Mouse (Mus musculus) heart, adult 18-20 months (tissue): ENCODE data around the gene Tnfsf11. TPM values are rescaled to one million over a fixed set of nuclear protein-coding genes. Genes with fewer than 3 reads are reported as not detected.

Source experiments
- DNase-seq, 2 experiments: peaks; one replicate each; pipeline ENCODE4 v3.0.0; 2021 to 2022; ENCODE audit warnings: mixed read lengths in 1 of 2
- long read RNA-seq, 2 experiments: library from polyadenylated mRNA; stranded (forward); transcript quantifications; one replicate each; pipeline ENCODE4 v2.0.0; 2021
- total RNA-seq, 2 experiments: library from RNA; stranded (reverse); gene quantifications; 2 replicates each; pipeline ENCODE4 v1.2.3; 2021

The Tnfsf11 gene
- under 1 TPM in 1 of 2 experiments, not detected in 1; 0.13 TPM for total RNA-seq
- long read RNA-seq, experiment 1 = 0 reads
- long read RNA-seq, experiment 2 = 0 reads

DNA sequence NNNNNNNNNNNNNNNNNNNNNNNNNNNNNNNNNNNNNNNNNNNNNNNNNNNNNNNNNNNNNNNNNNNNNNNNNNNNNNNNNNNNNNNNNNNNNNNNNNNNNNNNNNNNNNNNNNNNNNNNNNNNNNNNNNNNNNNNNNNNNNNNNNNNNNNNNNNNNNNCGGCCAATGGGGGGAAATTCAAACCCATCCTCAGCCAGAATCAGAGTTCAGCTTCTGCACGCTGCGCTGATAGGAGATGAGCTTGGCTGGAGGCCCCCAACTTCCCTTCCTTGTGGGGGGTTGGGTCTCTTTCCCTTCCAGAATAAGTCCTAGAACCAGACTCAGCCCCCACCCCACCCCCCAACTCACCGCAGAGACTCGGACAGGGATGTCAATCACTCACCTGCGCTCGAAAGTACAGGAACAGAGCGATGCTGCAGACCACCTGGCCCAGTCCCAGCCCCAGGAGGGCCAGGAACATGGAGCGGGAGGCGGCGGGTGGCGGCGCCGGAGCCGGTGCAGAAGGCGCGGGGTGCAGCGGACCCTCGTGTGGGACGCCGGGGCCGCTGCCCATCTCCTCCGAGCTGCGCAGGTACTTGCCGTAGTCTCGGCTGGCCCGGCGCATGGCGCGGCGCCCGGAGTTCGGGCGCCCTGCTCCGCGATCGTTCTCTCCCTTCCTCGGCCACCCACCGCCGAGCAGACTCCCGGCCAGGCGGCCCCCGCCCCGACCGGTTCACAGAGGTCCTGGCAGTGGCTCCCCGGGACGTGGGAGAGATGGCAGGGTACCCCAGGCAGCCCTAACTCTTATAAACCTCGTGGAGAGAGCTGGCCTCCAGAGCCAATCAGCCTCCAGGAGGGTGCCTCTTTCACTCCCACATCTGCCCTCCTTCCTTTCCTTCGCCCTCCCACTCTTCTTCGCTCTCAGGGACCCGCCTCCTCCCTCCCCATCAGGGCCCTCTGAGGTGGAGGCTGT lies at the start of gene Tnfsf11:
Tnfsf11 (minus strand) TSS at position 758 of the 952 bp plus-strand sequence.
- no peak for DNase-seq

DNA sequence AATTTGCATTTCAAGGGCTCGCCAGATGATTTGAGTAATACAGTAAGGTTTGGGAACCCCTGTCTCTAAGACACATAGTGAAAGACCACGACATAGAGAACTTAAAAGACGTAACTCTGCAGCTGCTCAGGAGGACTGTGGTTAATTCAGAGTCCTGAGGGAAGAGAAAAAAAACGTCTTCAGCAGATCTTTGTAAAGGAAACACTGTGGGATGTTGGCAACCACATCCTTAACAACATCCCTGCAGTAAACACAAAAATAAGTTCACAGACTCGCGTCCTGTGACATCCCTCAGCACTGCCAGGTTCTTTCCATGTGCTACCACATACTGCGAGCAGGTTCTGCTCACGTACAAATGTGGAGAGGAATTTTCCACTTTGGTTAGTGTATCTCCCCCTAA lies 48.9 kb upstream of the Tnfsf11 start:
- DNase-seq = no peak

DNA sequence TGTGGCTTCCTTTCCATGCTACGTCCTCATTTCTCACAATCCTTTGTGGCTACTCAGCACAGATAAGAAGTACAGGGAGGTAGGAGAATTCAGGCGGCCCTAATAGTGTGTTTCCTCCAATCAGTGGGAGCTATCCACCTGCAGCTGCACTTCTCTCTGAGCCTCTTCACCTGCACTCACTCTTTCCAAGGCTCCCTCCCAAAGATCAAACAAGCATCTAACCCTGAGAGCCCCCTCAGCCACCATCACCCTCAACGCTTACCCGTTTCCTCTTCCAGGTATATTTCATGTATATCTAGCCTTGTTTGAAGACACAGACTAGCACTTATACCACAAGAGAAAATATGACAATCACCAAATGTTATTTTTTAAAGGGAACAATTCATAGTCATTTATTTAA lies 47.5 kb upstream of the Tnfsf11 start:
- DNase-seq = no peak

DNA sequence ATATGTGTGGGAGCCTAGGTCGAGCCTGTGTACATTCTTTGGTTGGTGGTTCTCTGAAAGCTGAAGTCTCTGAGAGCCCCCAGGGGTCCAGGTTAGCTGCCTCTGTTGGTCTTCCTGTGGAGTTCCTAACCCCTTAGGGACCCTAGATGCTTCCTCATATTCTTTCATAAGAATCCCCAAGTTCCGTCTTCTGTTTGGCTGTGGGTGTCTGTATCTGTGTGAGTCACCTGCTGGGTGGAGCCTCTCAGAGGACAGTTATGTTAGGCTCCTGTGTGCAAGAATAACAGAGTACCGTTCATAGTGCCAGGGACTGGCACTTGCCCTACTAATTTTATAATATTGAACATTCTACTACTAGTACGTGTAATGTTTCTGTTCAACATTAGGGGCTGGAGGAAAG lies 45.0 kb upstream of the Tnfsf11 start:
- no peak for DNase-seq

DNA sequence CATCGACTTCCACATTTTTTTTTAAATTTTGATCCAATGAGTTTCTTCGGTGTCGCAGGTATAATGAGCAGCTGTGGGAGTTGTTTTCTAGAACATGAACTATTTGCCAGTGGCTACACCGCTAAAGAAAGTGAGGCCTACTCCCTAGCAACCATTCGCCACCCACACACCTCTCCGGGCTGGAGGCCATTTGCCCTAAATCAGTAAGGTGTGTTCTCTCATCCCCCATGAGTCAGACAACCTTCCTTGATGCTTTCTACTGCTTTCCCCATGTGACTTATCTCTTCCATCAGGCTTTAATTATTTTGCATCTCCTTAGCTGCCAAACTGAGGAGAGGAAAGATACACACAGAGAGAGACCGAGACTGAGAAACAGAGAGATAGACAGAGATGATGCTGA lies 43.7 kb upstream of the Tnfsf11 start:
- DNase-seq = no peak

DNA sequence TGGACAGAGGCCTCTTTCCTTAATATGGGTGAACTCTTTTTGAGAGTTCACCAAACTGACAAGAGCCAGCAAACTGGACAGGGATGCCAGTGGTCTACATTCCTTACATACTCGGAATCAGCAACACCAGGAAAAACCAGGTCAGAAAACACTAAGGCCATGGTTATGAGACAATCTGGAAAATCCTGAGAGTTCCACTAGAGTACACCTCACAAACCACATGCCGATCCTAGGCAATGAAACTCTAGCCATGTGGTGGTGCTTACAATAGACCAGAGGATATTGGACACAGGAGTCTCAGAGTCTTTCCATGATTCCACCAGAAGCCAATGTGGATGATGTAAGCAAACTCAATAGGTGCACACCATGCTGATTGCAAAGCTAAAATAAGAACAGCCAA lies 39.9 kb upstream of the Tnfsf11 start:
- no peak for DNase-seq

DNA sequence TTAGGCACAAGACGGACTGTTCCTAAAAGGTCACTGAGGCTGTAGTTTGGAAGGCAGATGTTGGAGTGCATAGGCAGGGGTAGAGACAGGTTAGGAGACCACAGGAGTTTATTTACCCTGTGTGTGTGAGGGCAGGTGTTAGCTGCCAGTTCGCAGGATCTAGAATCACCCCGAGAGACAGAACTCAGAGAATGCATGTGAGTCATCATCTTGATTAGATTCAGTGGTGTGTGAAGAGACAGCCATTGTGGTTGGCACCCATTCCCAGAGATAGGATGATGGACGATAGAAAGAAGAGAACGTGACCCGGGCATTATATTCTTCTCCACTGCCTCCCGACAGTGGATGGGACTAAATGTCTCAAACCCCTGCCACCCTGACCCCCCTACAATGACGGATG lies 35.2 kb upstream of the Tnfsf11 start:
- DNase-seq = no peak

DNA sequence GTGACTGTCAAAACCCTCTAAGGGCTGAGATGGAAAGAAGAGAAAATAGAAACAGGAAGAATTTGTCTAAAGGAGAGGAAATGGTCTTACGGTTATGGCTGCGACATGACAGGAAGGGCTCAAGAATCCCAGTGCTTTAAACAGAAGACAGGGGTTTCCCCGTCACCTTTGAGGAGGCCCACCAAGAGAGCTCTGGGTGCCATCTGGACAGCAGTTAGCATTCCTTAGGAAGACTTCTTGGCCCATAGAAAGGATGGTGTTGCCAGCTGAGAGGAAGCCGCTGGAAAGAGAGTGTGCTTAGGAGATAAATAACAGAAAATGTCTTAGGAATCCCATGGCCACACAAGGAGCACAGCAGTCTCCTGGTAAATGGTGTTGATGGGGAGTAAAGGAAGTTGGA lies 34.3 kb upstream of the Tnfsf11 start:
- no peak for DNase-seq

DNA sequence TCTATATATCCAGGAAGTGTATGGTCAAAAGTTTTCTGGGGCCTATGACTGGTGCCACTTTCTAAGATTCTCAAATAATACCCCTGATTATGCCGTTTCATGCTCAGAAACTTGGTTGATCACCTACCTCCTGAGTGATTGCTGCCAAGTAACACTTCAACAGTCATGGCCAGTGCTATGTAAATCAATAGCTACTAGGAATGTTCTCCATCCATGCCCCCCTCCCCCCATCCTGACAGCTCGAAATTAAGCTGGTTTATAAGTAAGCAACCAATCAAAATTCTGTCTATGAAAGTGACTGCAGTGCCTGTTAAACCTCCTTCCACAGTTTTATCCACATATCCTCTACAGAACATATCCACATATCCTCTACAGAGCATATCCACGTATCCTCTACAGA lies 25.5 kb upstream of the Tnfsf11 start:
- no peak for DNase-seq

DNA sequence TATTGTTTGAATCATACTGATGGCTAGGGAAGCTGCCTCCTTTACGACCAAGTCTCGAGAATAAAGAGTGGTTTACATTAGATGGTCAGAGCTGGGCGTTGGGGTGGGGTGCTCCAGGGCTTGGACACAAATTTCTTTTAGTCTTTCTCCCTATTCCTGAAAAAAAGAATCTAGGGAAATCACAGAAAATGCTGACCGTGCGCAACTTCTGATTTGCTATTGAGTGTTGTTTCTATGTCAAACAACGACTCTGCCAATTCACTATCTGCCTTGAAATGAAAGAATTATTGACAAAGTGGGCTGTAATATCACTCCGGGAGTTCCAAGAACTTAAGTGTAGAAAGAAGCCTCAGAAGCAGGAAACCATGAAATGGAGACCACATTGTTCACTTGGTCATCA lies 23.5 kb upstream of the Tnfsf11 start:
- no peak for DNase-seq

DNA sequence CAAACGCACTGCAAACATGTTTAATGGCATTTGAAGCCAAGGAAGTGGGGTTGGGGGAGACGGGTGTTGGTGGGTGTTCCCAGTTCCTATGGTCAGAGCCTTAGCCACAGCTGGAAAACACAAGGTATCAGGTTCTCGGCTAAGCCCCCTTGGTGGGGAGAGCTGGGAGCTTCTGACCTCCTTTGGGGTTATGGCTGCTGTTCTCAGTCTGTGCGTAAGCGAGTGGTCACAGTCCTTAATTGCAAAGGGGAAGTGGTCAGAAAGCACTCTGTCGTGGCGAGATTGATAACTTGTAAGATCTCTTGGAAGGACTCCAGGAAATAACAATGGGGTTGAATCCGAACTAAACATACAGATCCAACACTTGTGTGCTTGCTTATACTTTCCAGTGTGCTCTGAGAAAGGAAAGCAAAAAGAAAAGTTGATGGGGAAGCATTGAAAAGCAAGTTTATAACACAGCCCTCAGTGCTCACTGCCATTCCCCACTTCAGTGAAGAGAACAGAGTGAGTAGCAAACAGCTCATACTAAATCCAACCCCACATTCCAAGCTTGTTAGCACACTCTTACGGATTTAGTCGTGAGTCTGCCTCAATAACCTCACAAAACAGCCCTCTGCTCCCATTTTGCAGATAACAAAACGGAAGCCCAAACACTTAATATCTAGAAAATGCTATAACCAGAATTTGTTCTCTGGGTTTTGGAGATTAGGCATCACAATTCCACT lies 22.9 kb upstream of the Tnfsf11 start:
- no peak for DNase-seq

DNA sequence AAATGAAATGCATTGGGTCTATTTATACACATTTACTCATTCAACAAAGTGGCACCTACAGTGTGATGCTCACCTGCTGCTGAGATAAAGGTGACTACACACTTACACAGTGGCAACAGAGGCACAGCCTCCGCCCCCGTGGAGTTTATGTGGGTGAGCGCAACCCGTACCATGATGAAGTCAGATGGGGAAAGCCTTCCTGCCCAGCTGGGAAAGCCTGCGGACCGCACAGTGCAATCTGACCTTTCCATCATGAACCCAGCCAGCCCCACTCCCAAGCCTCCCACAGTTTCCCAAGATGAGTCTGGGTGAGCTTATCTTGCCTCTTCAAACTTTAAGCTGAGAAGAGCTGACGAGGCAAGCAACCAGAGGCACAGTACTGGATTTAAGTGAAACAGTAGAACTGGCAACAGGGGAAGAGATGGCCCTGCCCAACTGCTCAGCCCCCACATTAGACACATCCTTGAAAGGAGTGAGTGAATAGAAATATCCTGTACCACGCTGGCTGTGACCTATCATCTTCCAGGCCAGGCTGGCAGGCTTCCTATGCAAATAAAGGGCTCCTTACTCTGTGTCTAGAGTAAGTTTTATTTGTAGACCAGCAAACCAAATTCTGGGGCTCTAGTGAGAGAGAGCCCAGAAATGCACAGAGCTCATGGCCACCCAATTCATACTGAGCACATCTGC lies 22.1 kb upstream of the Tnfsf11 start:
- DNase-seq = no peak

DNA sequence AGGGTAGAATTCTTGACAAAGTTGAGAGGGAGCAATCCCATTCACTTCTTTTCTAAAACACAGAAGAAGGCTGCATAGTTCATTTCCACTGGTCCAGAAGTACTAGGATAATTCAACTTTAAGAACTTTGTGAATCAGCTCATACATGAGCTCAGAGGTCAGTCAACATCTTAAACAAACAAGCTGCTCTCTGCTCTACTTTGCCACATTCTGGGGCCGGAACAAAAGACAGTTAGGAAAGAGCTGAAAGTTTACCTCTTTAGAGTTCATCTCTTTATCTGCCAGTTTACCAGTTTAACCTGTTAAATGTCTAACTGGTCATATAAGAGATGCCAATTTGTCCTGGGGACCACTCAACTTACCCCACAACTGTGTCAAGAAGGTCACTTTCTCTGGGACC lies 15.5 kb upstream of the Tnfsf11 start:
- DNase-seq = no peak

DNA sequence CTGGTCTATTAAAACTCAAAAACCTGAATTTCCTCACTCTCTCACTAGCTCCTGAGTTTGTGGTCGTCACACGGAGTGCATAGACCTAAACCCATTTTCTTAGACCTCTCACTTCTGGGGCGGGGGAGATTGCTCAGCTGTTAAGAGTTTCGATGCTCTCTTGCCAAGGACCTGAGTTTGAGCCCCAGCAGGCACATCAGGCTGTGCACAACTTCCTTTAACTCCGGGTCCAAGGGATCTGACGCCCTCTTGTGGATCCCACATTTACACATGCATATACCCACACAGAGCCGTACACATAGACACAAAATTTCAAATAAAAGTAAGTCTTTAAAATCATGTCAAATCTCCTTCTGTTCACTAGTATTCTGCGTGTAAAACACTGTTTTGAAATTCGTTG lies 15.1 kb upstream of the Tnfsf11 start:
- no peak for DNase-seq

DNA sequence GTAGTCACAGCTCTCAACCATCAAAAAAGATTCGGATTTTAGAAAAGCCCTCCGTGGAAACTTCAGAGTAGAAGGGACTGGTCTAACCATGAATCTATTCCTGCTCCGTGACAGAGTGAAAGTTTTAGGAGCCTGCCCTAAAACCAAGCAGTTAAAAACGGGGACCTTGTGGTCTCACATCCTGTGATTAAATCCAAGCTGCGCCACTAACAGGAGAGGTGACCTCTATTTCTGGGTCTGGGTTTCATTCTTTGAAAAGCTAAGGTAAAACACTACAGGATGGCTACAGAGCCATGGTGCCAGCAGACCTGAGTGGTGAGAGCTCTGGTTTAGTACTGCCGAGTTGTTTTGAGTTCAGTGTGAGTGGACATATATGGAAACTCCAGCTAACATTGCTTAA lies 12.4 kb upstream of the Tnfsf11 start:
- DNase-seq = no peak

DNA sequence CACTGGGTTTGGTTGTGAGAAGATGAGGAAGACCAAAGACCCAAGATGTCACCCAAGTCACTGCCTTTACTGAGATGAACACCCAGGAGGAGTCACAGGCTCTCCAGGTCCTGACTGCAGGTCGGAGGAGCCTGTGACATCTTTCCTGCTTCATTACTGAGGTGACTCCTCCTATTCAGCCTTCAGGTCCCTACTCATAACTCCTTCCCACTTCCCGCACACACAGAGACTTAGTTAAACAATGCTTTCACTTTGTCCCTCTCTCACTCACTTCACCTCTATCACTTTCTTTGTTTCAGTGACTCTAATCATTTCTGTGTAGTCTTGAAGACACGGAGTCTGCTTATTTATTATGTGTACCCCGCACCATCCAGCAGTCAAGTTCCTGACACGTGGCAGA lies 11.7 kb upstream of the Tnfsf11 start:
- no peak for DNase-seq

DNA sequence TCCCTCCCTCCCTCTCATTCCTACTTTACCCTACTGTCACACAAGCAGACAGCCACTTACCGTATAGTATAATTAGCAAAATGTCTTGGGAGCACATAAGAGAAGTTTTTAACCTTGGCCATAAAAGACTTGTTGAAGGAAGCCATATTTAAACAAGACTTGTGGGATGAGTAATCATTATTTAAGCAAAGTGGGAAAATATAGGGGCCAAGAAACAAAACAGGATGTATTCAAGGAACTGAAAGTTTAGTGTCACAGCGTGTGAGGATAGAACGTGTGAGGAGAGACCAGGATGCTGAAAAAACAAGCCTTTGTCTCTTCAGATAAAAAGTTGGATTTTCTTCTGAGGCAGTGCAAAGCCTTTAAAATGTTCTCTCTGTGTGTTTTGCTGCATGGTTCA lies 11.2 kb upstream of the Tnfsf11 start:
- no peak for DNase-seq

DNA sequence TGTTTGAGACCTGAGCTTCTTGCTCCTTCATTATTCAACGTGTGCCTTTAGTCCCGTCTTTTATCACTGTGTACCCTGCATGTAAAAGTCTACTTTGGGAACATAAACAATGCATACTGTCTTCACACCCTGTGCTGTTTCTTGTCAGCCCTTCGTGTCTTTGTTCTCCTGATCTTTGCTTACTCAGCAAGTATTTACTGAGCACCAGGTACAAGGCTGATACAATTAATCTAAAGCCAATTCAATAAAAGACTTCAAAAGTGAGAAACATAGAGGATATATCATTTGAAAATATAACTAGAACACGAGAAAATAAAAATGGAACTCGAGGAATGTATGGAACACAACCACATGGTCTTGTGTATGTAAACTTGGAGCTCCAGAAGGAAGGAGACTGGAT lies 9.8 kb upstream of the Tnfsf11 start:
- no peak for DNase-seq

DNA sequence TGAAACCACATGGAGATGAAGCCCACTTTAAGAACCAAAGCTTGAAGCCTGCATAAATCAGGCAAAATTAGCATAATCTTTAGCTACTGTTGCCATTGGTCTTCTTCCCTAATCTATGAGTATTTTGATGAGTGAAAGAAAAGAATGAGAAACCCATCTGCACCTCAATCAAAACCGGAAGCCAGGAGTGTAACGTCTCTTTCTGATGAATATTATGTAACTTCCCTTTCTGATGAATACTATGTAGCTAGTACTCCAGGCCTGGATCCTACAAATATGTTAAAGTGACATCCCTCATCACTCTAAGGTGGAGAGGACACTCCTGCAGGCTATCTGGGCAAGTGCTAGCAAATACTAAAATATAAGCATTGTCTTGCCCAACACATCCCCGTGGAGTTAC lies 6.9 kb downstream of the Tnfsf11 start:
- DNase-seq = no peak

DNA sequence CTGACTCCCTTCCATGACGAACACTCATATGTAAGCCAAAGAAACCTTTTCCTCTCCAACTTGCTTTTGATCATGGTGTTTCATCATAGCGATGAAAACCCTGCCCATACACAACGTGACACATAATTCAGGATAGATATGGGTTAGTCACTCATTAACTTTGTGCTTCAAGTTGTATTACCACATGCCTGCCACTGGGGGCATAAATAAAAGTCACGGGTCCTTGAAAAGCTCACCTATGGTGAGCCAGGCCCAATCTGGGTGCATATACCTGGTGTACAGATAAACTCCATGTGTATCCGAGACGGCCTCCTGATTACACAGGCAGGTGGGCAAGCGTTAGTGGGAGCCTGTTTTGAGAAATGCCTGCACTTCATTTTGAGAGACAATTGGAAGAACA lies 15.2 kb downstream of the Tnfsf11 start:
- DNase-seq = no peak

DNA sequence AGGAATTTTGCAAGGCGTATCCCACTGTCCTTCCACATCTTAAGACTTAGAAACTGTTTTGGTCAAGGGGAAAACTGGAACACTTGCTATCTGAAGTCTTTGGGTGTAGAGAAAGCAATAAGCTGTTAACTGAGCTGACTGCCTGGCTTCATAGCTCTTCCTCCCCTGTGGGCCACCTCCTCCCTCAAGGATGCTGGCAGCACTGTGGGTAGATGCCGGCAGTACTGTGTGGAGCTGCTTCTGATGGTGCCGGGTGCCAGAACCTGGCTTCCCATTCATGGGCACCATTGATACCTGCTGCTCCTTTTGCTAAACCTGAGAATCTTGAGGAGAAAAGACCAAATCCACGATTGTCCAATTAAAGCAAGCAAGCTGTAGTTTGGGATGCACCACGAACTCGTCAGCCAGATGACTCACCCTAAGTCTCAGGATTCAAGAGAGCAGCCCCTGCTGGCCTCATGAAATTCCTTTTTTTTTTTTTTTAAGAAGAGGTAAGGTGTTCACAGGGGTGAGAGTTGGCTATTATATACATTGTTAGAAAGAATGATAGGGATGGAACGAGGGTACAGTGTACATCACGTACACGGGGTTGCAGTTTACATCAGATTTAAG lies 17.8 kb downstream of the Tnfsf11 start:
- DNase-seq = no peak

DNA sequence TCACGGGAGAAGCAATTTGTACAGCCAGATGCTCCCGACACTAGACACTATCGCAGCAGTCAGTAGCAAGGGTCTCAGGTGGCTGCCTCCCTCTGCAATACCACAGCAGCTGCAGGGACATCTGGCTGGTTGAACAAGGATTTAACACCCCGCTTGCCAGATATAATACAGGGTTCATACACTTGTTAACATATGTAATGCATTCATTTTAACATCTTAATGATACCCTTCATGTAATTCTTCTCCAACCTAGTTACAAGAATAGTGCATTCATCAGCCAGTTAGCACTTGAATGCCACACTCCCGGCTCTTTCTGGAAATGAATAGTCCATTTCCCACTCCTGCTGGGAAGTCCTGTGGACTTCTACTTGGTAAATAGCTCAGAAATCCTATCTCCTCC lies 18.9 kb downstream of the Tnfsf11 start:
- no peak for DNase-seq
